Mouse (Mus musculus): Measurements from ENCODE around the gene Themis. TPM values are rescaled to one million over a fixed set of nuclear protein-coding genes. Genes with fewer than 3 reads are reported as not detected.

Themis gene
- total RNA-seq, 2 experiments from 2014 or later, result not detected

DNA sequence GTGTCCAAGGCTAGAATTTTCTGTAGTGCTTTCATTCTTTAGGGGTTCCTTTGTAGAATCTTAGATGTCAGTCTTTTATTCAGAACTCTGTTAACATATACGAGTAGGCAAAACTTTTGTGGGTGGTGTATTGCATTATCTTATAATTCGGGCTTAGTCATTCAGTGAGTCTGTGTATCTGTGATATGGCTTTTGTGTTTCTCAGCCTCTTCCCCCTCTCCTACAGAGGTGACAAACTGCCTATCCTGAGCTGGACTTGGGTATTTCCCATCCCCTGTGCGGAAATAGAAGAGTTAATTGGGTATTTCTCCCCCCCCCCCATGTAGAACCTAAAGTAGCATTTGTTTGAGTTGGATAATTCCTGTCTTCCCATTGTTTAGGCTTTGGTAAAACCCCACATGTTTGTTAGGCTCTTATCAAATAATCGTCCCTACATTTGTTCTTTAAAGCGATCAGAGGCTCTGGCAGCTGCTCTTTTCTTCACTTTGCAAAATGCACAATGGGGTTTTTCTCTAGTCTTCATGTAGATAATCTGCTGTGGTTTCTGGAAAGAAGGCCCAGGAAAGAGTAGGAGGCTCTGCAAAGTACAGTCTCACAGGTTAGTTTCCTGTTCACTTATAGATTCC lies 108.7 kb downstream of the Themis start:
- no peak for DNase-seq (ENCODE audit: low spot score in 2 of 2)
- intact Hi-C loops (cut with DNase I), result no loop called here

GRCm38 (mm10) chr10:28799469-28799868 lies 131.3 kb downstream of the Themis start:
- DNase-seq (ENCODE audit: low spot score in 2 of 2), result no peak
- intact Hi-C loops (cut with DNase I), result no loop called here

GRCm38 (mm10) chr10:28805160-28805559 lies 137.0 kb downstream of the Themis start:
- no peak for DNase-seq (ENCODE audit: low spot score in 2 of 2)
- intact Hi-C loops (cut with DNase I), result no loop called here

GRCm38 (mm10) chr10:28811928-28812570 lies 143.9 kb downstream of the Themis start:
- intact Hi-C loops (cut with DNase I), result no loop called here
- DNase-seq (ENCODE audit: low spot score in 2 of 2), result peak in 1 of 2 experiments; percentile 5

- DNase-seq (ENCODE audit: low spot score in 2 of 2), result no peak
- intact Hi-C loops (cut with DNase I), result no loop called here
These were observed 144.4 kb downstream of the Themis start for GRCm38 (mm10) chr10:28812571-28812936.

DNA sequence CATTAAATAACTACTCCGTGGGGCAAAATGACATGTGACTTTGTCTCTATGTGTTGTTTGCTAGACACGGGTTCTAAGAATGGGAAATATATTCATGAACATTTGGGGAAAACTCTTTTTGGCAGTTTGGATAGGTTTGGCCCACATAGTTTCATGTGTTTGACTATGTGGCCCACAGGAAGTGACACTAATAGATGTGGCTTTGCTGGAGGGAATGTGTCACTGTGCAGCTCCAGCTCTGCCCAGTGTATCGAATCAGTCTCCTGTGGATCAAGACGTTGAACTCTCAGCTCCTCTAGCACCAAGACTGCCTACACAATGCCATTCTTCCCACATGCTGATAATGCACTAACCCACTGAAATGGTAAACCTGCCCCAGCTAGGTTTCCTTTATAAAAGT lies 148.0 kb downstream of the Themis start:
- DNase-seq (ENCODE audit: low spot score in 2 of 2), result no peak
- intact Hi-C loops (cut with DNase I), result no loop called here

DNA sequence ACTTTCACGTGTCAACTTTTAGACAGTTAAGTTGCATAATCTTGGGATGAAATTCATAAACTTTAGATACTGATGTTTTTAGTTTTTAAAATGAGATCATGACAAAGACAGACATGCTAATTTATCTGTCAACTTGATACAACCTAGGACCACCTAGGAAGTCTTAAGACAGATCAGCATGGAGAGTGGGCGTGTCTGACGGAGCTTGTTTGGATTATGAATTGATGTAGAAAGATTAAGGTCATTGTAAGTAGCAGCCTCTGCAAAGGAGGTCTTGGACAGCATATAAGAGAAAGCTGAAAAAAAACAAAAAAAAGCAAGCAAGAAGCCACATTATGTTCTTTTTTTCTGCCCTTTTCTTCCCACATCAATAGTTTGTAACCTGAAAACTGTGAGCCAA lies 154.2 kb downstream of the Themis start:
- intact Hi-C loops (cut with DNase I), result no loop called here
- DNase-seq (ENCODE audit: low spot score in 2 of 2), result no peak

- no peak for DNase-seq (ENCODE audit: low spot score in 2 of 2)
- intact Hi-C loops (cut with DNase I), result loop anchor here (5.0 to 10.0 kb wide), 3 partner anchors 110 to 1710 kb away; partner anchors contain the start of gene Ptprk
These were observed 174.4 kb downstream of the Themis start for GRCm38 (mm10) chr10:28842605-28843004.

DNA sequence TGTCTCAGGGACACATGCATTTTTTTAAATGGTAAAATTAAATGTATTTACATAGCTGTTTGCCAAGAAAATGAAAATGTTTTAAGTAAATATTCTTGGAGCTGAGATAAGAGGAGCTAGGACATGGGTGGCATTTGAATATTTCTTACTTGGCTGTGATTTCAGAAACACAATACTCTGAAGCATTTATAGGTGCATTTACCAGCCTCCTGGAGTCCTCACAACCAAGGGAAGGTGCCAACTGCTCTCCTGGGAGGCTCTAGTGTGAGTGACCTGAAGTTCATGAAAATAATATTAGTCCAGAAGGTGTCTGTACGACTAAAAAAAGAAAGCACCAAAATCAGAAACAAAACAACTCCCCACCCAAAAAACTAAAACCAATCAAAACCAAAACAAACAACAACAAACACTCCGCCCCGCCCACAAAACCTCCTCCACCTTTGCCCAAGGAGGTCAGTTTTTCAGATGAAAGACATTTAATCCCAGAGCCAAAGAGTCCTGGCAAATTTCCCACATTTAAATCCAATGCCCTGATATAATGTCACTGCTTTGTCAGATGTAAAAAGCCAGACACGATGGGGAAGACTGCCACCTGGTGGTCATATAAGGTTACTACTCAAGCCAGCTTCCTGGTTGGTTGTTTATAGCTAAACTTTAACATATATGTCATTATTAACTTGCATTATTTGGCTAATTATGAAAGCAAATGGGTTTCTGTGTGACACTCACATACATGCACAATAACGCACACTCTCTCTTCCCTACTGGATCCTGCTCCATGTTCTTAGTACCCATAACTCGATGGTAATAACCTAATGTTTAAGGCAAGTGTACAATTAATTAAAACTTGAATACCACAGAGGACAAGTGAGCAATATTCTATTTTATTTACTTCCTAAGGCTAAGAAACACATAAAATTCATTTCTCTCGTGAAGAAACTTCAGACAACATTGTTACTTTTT lies 175.9 kb downstream of the Themis start:
- peak; percentile 75 to 78 for DNase-seq (ENCODE audit: low spot score in 2 of 2)
- intact Hi-C loops (cut with DNase I), result loop anchor here (1.0 to 10.0 kb wide), 4 partner anchors 112 to 1712 kb away; partner anchors contain the start of gene Ptprk

GRCm38 (mm10) chr10:28856154-28856553 lies 188.0 kb downstream of the Themis start:
- intact Hi-C loops (cut with DNase I), result no loop called here
- DNase-seq (ENCODE audit: low spot score in 2 of 2), result peak in 1 of 2 experiments; percentile 33

DNA sequence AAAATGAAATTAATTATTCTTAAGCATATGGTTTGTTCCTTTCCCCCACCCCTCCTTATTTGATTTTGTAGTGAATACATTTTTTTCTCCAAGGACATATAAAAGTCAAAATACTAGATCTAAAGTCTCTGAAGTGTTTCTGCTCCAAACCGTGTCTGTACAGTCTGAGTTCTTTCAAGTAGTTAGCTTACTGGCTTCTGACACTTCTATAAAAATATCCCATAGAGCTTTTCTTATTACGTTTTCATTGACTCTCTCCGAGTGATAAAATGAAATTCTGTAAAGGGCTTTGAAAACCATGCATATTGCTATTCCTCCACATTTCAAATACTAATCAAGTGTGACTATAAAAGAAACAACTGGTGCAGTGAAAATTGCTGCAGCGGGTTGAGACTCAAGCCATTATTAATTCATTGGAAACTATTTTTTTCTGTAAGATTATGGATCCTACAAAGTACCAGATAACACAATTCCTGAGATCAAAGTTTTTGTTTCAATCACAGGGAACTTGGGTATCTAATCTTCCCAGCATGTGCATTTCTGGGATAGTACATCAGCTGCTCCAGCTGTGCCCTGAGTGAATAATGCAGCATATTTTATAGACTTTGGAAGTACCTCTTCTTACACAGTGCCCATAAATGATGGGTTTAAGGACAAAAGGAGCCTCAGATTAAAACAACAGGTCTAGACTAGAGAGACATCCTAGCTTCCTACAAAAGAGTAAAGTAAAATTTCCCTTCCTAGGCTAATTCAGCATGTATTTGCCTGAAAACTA lies 202.6 kb downstream of the Themis start:
- DNase-seq (ENCODE audit: low spot score in 2 of 2), result no peak
- intact Hi-C loops (cut with DNase I), result no loop called here

DNA sequence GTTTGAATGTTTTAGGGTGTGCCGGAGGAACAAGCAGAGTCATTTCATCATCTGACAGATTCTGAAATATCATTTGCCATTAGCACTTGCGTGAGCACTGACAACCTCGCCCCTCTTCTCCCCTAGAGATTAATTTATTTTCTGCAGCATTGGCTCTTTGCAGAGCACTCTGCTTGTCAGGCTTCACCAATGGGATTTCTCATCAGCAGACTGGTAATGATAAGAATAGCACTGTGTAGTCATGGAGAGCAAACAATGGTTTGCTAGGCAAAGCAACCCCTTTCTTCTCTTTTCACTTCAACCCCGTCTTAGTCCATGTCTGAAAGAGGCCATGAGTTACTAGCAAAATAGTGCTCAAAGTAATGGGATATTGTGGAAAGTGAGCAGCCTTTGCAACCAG lies 206.4 kb downstream of the Themis start:
- no peak for DNase-seq (ENCODE audit: low spot score in 2 of 2)
- intact Hi-C loops (cut with DNase I), result no loop called here

- intact Hi-C loops (cut with DNase I), result no loop called here
- DNase-seq (ENCODE audit: low spot score in 2 of 2), result no peak
These were observed 219.5 kb downstream of the Themis start for GRCm38 (mm10) chr10:28887643-28888042.

- intact Hi-C loops (cut with DNase I), result no loop called here
- DNase-seq (ENCODE audit: low spot score in 2 of 2), result no peak
These were observed 222.7 kb downstream of the Themis start for GRCm38 (mm10) chr10:28890886-28891285.

- peak; percentile 4 to 6 for DNase-seq (ENCODE audit: low spot score in 2 of 2)
- intact Hi-C loops (cut with DNase I), result loop anchor here (2.0 kb wide), 1 partner anchor 56 kb away; no protein-coding TSS in a partner anchor
These were observed 230.2 kb downstream of the Themis start for GRCm38 (mm10) chr10:28898351-28898750.

All from left cerebral cortex, postnatal 14 days (tissue).